Mouse (Mus musculus) lung, adult 2 months (tissue): ENCODE measurements at regions not wholly inside any gene's neighbourhood (a gene's known extent, or its start where the extent isn't known, plus 50 kb on each side); places are given as distances from the start of the nearest gene placed in this dataset.

Source experiments
- DNase-seq: peaks from one replicate; pipeline ENCODE4 v3.0.0; 2022
- H3K4me1 ChIP-seq: fragments of 200-500 bp; 2 replicates; pipeline ENCODE4 v1.6.1; 2011; ENCODE audit warnings: low read length; ENCODE audit not compliant: control insufficient read depth, insufficient read depth
- H3K4me3 ChIP-seq: fragments of 200-500 bp; replicated peaks from 2 replicates; pipeline ENCODE3; 2011; ENCODE audit warnings: low read depth, mild to moderate bottlenecking, control low read depth, low read length; ENCODE audit errors: extremely low read depth
- CTCF ChIP-seq: fragments of 200-500 bp; IDR thresholded peaks from 2 replicates; pipeline ENCODE4 v1.5.1; 2011; ENCODE audit warnings: mild to moderate bottlenecking, low read length, control low read depth; ENCODE audit not compliant: insufficient read depth
- POLR2A ChIP-seq: fragments of 200-500 bp; IDR thresholded peaks from 2 replicates; pipeline ENCODE4 v1.6.1; 2011; ENCODE audit warnings: low read depth, mild to moderate bottlenecking, control low read depth, low read length, borderline replicate concordance; ENCODE audit errors: extremely low read depth
- WGBS: fragments of 180-500 bp; shearing (Covaris S2); methylation state at CpG from one replicate; pipeline ENCODE4 v1.1.7; 2018; 5-methylcytosine and 5-hydroxymethylcytosine counted together

- no peak overlapping the region for H3K4me3 ChIP-seq
- no peaks in the 10 kb centered on the region for H3K4me1 ChIP-seq
- 58% methylated on average over 3 of the region's 3 CpGs for WGBS
- DNase-seq, result no peak
- TF ChIP-seq CTCF, result no peak
- TF ChIP-seq POLR2A, result no peak
Measured at GRCm38 (mm10) chr9:43433953-43434352, 123.3 kb downstream of the Trim29 start.

GRCm38 (mm10) chr9:43438476-43438875 lies 127.8 kb downstream of the Trim29 start:
- 82% methylated on average over 11 of the region's 11 CpGs for WGBS
- Histone ChIP-seq H3K4me3 (no peak overlapping the region), H3K4me1 (no peaks in the 10 kb centered on the region)
- DNase-seq, result no peak
- TF ChIP-seq CTCF (no peak), POLR2A (no peak)

GRCm38 (mm10) chr9:43440959-43441510 lies 130.4 kb downstream of the Trim29 start:
- no peak for DNase-seq
- H3K4me1 ChIP-seq, result no peaks in the 10 kb centered on the region
- 51% methylated on average over 5 of the region's 5 CpGs for WGBS
- no peak overlapping the region for H3K4me3 ChIP-seq
- TF ChIP-seq CTCF, result no peak
- TF ChIP-seq POLR2A, result no peak

GRCm38 (mm10) chr9:43445491-43445890 lies 134.8 kb downstream of the Trim29 start:
- no peak overlapping the region for H3K4me3 ChIP-seq
- 76% methylated on average over 1 of the region's 1 CpGs for WGBS
- H3K4me1 ChIP-seq, result no peaks in the 10 kb centered on the region
- TF ChIP-seq POLR2A (no peak), CTCF (no peak)
- DNase-seq, result no peak

- WGBS, result 61% methylated on average over 7 of the region's 7 CpGs
- no peak for DNase-seq
Measured at GRCm38 (mm10) chr9:43447372-43447771, 136.7 kb downstream of the Trim29 start.

GRCm38 (mm10) chr9:43448981-43449380 lies 138.3 kb downstream of the Trim29 start:
- no peak for DNase-seq
- Histone ChIP-seq H3K4me3 (no peak overlapping the region), H3K4me1 (no peaks in the 10 kb centered on the region)
- 78% methylated on average over 5 of the region's 5 CpGs for WGBS
- TF ChIP-seq POLR2A (no peak), CTCF (no peak)

More at GRCm38 (mm10) chr9:43447372-43447771, 136.7 kb downstream of the Trim29 start:
- no peak for TF ChIP-seq POLR2A
- TF ChIP-seq CTCF, result no peak
- no peaks in the 10 kb centered on the region for H3K4me1 ChIP-seq
- H3K4me3 ChIP-seq, result no peak overlapping the region

GRCm38 (mm10) chr9:43453953-43454582 lies 143.4 kb downstream of the Trim29 start:
- Histone ChIP-seq H3K4me1 (no peaks in the 10 kb centered on the region), H3K4me3 (no peak overlapping the region)
- TF ChIP-seq CTCF (no peak), POLR2A (no peak)
- WGBS, result 3% methylated on average over 14 of the region's 14 CpGs
- DNase-seq, result no peak

- no peak for DNase-seq
- H3K4me1 ChIP-seq, result no peaks in the 10 kb centered on the region
- H3K4me3 ChIP-seq, result no peak overlapping the region
- no peak for TF ChIP-seq CTCF
- TF ChIP-seq POLR2A, result no peak
- 96% methylated on average over 2 of the region's 2 CpGs for WGBS
Measured at GRCm38 (mm10) chr9:43457736-43458135, 147.1 kb downstream of the Trim29 start.

- no peak overlapping the region for H3K4me3 ChIP-seq
- DNase-seq, result no peak
- 37% methylated on average over 2 of the region's 2 CpGs for WGBS
- TF ChIP-seq POLR2A (no peak), CTCF (no peak)
- no peaks in the 10 kb centered on the region for H3K4me1 ChIP-seq
Measured at GRCm38 (mm10) chr9:43461131-43461530, 150.5 kb downstream of the Trim29 start.

- WGBS, result 91% methylated on average over 13 of the region's 13 CpGs
- TF ChIP-seq POLR2A, result no peak
- TF ChIP-seq CTCF, result no peak
- DNase-seq, result no peak
- Histone ChIP-seq H3K4me3 (no peak overlapping the region), H3K4me1 (no peaks in the 10 kb centered on the region)
Measured at GRCm38 (mm10) chr9:43463445-43464090, 152.9 kb downstream of the Trim29 start.
